10 mouse cellular contexts compared by ENCODE assay signal in the genomic region with DNA sequence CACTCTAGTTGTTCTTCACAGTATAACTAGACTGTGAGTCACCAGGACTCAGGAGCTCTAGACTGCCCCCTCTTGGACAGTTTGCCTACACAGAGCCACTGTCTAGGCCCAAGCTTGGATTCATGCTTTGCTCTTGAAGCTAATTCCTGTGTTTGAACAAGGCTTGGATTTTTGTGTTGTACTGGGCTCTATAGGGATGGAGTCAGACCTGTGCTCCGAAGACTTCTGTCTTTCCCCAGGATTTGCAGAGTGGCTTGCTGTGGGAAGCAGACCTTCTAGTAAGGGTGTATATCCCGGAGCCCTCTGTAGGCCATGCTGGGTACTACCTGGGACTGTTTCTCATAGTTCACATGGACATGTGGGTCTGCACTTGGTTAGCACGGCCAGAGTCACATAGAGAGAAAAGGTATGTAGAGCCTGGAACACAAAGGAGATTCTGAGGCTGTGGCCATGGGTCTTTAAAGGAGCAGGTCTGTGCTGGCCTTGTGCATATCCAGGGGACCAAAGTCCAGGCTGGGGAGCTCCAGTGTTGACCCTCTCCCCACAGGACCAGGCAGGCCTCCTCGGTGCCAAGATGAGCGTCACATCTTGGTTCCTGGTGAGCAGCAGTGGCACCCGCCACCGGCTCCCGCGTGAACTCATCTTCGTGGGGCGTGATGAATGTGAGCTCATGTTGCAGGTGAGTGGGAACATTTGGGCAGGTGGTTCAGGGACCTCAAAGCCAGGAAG. TPM values are rescaled to one million over a fixed set of nuclear protein-coding genes. Genes with fewer than 3 reads are reported as not detected.
DNase-seq lines count a peak whose midpoint lies in the region; ATAC-seq and TF ChIP-seq lines count a peak whose summit lies in the region.
"Had no signal": no experiment of that assay in that cellular context is flagged by ENCODE, and none has a peak within 500 bp of the region (broad histone marks: within the 10 kb centered on the region; RNA-seq: fewer than 3 reads in every experiment).

No protein-coding gene starts in this region.

- peaks cover 15% of the 10 kb centered on the region for H3K4me1 ChIP-seq in testis, adult 2 months (ENCODE audit: control insufficient read depth, insufficient read depth, low read length)
- 0 out of 2 replicates have a peak, but pooled peaks cover 3% of the 10 kb centered on the region for H3K4me1 ChIP-seq in forebrain, embryonic 11.5 days (replicated peaks; ENCODE audit: control insufficient read depth, insufficient read depth, low read length)
- H3K4me1 ChIP-seq in limb, embryonic 13.5 days, result peaks cover 30% of the 10 kb centered on the region

- H3K9me3 ChIP-seq in forebrain, embryonic 11.5 days (ENCODE audit: control insufficient read depth, low read length), result no peaks in the 10 kb centered on the region
- no peaks in the 10 kb centered on the region for H3K9me3 ChIP-seq in limb, embryonic 13.5 days
- H3K9me3 ChIP-seq: midbrain, embryonic 12.5 days had no signal

- DNase-seq in testis, postnatal 14 days (ENCODE audit: low spot score), result no peak
- peak; percentile 79 for DNase-seq in c-Kit-positive CD71-negative TER-119-negative erythroid progenitor cells, embryonic 14.5 days (ENCODE audit: low read depth)
- DNase-seq in forebrain, embryonic 11.5 days (ENCODE audit: low spot score), result peak; percentile 84
- DNase-seq in natural killer cell, adult 2 months (ENCODE audit: low spot score in 2 of 2), result peak; percentile 54 to 74
- peak; percentile 88 for DNase-seq in testis, postnatal 10 days (ENCODE audit: low spot score)

- no peak for TF ChIP-seq POLR2A in testis, adult 2 months (IDR thresholded peaks at IDR 0.05; ENCODE audit: control insufficient read depth, low read depth, low read length)

- no peak overlapping the region for H3K4me2 ChIP-seq in forebrain, embryonic 11.5 days (ENCODE audit: low read depth, low read length, severe bottlenecking)
- peak overlapping the region; percentile 90 for H3K4me2 ChIP-seq in limb, embryonic 13.5 days (replicated peaks)

- ATAC-seq in forebrain, embryonic 11.5 days (replicated peaks; ENCODE audit: low FRiP score), result 0 out of 2 replicates have a peak, but pooled peaks have one; percentile 14
- ATAC-seq in inflammation-experienced regulatory T-cells, adult 6 months, result peak; percentile 64
- ATAC-seq in limb, embryonic 13.5 days (ENCODE audit: low FRiP score, low read depth), result no peak; the same call in 1 of the 2 replicates

- H3K9ac ChIP-seq in forebrain, embryonic 11.5 days (ENCODE audit: low read length), result no peak overlapping the region
- H3K9ac ChIP-seq in limb, embryonic 13.5 days, result no peak overlapping the region
- H3K9ac ChIP-seq: midbrain, embryonic 12.5 days had no signal

- no peak overlapping the region for H3K27ac ChIP-seq in testis, adult 2 months (ENCODE audit: control insufficient read depth, insufficient read depth, low read depth, low read length)
- H3K27ac ChIP-seq in forebrain, embryonic 11.5 days (ENCODE audit: low read depth, low read length), result no peak overlapping the region
- no peak overlapping the region for H3K27ac ChIP-seq in limb, embryonic 13.5 days
- H3K27ac ChIP-seq: midbrain, embryonic 12.5 days had no signal

- H3K27me3 ChIP-seq in testis, adult 2 months (ENCODE audit: control insufficient read depth, insufficient read depth, low read length), result no peaks in the 10 kb centered on the region
- H3K27me3 ChIP-seq in forebrain, embryonic 11.5 days (ENCODE audit: control insufficient read depth, insufficient read depth, low read length), result peaks cover 14% of the 10 kb centered on the region
- H3K27me3 ChIP-seq in limb, embryonic 13.5 days, result peaks cover 12% of the 10 kb centered on the region; the same call in 1 of the 2 replicates

- peak; percentile 28; the same call in 1 of the 2 replicates for TF ChIP-seq CTCF in testis, adult 2 months (IDR thresholded peaks at IDR 0.05; ENCODE audit: control insufficient read depth, insufficient read depth, insufficient replicate concordance, low read depth, low read length)

- no peak overlapping the region for H3K4me3 ChIP-seq in testis, adult 2 months (ENCODE audit: control insufficient read depth, low read depth, low read length)
- H3K4me3 ChIP-seq in forebrain, embryonic 11.5 days (ENCODE audit: low read depth, low read length), result no peak overlapping the region
- H3K4me3 ChIP-seq in limb, embryonic 13.5 days, result no peak overlapping the region
- H3K4me3 ChIP-seq: erythroblast, embryonic 14.5 days had no signal

- WGBS in forebrain, embryonic 11.5 days, result 77% methylated on average over 11 of the region's 11 CpGs
- 80% methylated on average over 11 of the region's 11 CpGs for WGBS in limb, embryonic 13.5 days

- no peaks in the 10 kb centered on the region for H3K36me3 ChIP-seq in testis, adult 2 months (ENCODE audit: control insufficient read depth, insufficient read depth, low read length)
- H3K36me3 ChIP-seq in forebrain, embryonic 11.5 days (ENCODE audit: control insufficient read depth, insufficient read depth, low read length), result no peaks in the 10 kb centered on the region
- H3K36me3 ChIP-seq in limb, embryonic 13.5 days, result peaks cover 42% of the 10 kb centered on the region
- H3K36me3 ChIP-seq: midbrain, embryonic 12.5 days had no signal

RNA-seq across cellular contexts. Expression of a gene that starts 4.0 kb away (rescaled TPM):
- 27.4 and 28.8 TPM in 2 replicates for polyA plus RNA-seq in testis, adult 2 months (2012; rRNA removed)
- 12.6 and 15.2 TPM in 2 replicates for polyA plus RNA-seq in forebrain, embryonic 11.5 days (2014; fragmentation: Nextera tagmentation; extraction: Ambion mirVana)
- 1 to 10 TPM; 2.4 to 5.1 (median 4.1) TPM for polyA plus RNA-seq in inflammation-experienced regulatory T-cells, adult 6 months (2017; shearing (Covaris generic))
- 14.7 and 16.6 TPM in 2 replicates for polyA plus RNA-seq in limb, embryonic 13.5 days (2015; fragmentation: Nextera tagmentation; extraction: Ambion mirVana)

RNA-seq across cellular contexts. Expression of a gene that starts 36.2 kb away (rescaled TPM):
- 4.0 TPM in 2 replicates for polyA plus RNA-seq in testis, adult 2 months (2012; rRNA removed)
- polyA plus RNA-seq in forebrain, embryonic 11.5 days (2014; fragmentation: Nextera tagmentation; extraction: Ambion mirVana), result 3.7 and 4.1 TPM in 2 replicates
- polyA plus RNA-seq in inflammation-experienced regulatory T-cells, adult 6 months (2017; shearing (Covaris generic)), result 1 to 10 TPM in 2 of 3 experiments, not detected in 1; 1.6 to 6.0 TPM
- polyA plus RNA-seq in limb, embryonic 13.5 days (2015; fragmentation: Nextera tagmentation; extraction: Ambion mirVana), result 6.1 and 7.2 TPM in 2 replicates

RNA-seq across cellular contexts. Expression of a gene that starts 45.6 kb away (rescaled TPM):
- 49.9 and 55.5 TPM in 2 replicates for polyA plus RNA-seq in testis, adult 2 months (2012; rRNA removed)
- 4.4 and 5.3 TPM in 2 replicates for polyA plus RNA-seq in forebrain, embryonic 11.5 days (2014; fragmentation: Nextera tagmentation; extraction: Ambion mirVana)
- 1 to 10 TPM; 3.7 to 4.3 (median 3.8) TPM for polyA plus RNA-seq in inflammation-experienced regulatory T-cells, adult 6 months (2017; shearing (Covaris generic))
- polyA plus RNA-seq in limb, embryonic 13.5 days (2015; fragmentation: Nextera tagmentation; extraction: Ambion mirVana), result 2.2 and 2.4 TPM in 2 replicates

RNA-seq across cellular contexts. Expression of a gene that starts 49.6 kb away (rescaled TPM):
- polyA plus RNA-seq in testis, adult 2 months (2012; rRNA removed), result 28.3 and 29.1 TPM in 2 replicates
- 99.4 and 123 TPM in 2 replicates for polyA plus RNA-seq in forebrain, embryonic 11.5 days (2014; fragmentation: Nextera tagmentation; extraction: Ambion mirVana)
- polyA plus RNA-seq in inflammation-experienced regulatory T-cells, adult 6 months (2017; shearing (Covaris generic)), result 10 to 100 TPM; 20.2 to 26.3 (median 21.0) TPM
- polyA plus RNA-seq in limb, embryonic 13.5 days (2015; fragmentation: Nextera tagmentation; extraction: Ambion mirVana), result 62.5 and 71.0 TPM in 2 replicates
